Mouse (Mus musculus) 416B (cell line): Measurements from ENCODE around the gene Dgkd.
A peak's percentile ranks its signal among the peaks of the same experiment; 100 is the strongest.

ENCODE experiments used
- DNase-seq: peaks from one replicate; pipeline ENCODE4 v3.0.0; 2011; ENCODE audit warnings: low read depth

Dgkd gene

DNA sequence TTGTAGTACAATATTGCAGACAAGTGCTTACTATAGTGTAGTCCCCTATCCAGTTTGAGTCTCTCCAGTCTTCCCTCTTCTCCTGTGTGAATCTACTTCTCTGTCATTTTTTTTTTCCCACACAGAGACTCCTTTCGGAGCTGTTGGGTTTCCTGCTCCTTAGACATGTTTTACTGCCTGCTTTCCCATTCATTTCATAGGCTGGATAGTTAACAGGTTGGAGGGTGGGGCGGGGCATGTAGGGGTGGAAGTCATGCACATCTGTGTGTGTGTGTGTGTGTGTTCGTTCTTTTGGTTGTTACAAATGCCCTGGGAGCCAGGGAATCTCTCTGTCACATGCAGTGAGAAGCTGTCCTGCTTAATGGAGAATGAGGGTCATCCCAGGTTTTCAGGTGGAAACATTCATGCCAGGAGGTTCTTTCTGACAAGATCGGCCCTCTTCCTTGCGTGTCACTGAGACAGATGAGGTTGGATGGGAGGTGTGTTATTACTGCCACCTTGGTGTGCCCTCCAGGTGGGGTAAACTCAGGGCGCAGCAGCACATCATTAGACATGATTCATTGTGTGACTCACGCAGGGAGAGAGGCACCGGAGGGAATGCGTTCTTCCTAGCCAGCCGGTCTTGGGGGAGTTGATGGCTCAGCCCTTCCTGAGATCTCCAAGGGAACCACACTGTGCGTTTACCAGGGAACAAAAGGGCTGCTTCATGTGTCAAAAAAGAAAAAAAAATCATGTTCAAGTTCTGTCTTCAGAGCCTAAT, 4.7 kb upstream of the Dgkd start:
- DNase-seq = no peak

DNA sequence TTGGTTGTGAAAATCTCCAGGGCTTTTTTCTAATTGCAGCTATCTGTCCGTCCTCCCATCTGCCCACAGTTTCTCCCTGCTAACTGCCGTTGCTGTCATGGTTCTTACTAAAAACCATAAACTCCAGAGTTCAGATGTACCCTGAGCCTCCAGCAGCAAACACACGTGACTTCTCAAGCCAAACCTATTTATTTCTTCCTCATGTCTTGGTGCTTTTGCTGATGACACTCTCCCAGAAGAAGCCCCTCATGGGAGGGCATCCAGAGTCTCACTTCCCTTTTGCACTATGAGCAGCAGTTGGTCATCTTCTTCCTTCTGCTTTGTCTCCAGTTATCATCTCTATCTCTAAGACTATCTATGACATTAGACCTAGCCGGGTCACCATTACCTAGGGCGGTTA, 3.8 kb upstream of the Dgkd start:
- peak; percentile 29 for DNase-seq

DNA sequence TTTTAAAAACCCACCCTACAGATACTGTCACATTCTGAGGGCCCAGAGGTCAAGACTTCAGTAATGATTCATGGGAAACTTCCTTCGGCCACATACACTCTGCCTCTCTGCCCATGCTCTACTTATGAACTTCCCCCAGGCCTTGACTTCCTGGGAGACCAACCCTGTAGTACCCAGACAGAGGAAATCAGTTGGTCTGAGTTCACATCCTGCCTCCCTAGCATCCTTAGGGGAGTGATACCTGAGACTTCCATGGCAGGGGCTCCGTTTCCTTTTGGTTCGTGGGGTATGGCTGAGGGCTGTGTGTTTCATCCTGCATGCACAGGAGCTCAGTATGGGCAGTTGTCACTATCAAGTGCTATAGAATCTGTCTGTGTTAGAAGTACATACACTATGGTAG, 1.7 kb upstream of the Dgkd start:
- DNase-seq = no peak

DNA sequence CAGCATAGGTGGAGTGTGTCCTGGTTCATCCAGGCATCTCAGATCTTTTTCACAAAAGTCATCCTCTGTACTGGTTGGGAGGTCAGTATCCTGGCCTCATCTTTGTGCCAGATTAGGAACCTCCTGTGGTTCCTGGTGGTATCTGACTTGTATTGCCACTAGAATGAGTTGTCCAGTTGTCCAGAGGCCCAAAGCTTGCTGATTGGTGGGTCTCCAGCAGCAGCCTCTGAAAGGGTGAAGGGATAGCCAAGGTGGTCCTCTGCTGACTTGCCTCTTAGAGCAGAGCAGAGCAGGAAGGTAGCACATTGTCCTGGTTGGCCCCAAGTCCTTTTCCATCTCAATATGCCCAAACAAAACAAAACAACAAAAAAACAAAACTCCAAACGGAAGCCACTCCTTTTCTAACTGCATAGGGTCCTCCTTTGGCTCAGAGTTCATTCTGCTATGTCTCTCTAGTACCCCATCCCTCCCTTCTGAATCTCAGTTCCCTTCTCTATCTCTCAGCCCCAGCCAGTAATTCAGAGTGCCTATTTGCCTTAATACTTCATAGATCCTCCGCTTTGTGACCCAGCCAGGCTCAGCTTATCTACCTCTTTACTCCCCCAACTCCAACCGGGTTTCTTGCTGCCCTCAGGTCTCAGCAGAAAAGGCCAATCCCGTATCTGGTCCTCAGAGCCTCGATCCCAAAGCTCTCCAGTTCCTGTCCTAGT, 851 bp upstream of the Dgkd start:
- DNase-seq = no peak

DNA sequence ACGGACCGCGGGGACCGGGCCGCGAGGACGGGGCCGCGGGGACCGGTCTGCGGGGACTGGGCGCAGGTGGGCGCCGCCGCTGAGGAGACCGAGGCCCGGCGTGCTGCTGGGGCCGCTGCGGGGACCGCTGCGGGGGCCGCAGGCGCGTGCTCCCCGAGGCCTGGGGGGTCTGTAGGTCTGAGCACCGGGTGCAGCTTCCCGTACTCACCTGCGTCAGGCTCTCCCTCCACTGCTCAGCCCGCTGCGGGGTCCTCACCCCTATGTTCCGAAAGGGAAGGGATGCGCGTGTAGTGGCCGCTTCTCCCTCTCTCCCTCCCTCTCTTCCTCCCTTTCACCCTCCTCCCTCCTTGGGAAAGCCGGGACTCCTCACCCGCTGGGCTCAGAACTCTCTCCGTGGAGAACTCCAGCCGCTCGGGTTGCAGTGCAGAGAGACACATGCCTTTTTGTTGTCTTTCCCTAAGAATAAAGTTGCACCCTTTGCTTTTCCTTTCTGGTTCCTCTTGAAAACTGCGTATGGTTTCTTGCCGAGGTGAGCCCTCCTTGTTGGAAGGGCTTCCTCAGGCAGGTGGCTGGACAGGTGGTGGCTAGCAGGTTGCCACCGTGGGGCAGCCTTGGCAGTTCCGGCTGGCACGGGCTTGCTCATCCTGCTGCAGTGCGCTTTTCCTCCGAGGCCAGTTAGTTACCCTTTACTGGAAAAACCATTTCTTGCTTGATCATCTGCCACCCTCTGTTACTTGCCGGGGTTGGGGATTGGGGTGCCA, 694 bp downstream of the Dgkd start:
- peak; percentile 32 for DNase-seq

DNA sequence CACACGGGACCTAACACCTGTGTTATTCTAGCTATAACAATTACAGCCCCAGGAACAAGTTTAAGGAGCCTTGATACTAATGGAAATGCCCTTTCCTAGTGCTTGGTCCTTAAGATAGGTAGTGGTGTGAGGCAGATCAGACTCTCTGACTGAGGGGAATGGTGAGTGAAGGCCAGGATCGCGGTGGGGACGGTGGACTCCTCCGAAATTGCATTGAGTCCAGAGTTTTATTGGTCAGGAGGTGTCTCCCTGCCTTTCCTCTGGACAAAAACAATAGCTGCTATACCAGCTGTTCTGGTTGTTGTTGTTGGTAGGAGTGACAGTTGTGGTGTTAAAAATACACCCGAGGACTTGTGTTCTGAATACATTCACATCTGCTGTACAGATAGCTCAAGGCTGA, 1.3 kb downstream of the Dgkd start:
- DNase-seq = no peak

DNA sequence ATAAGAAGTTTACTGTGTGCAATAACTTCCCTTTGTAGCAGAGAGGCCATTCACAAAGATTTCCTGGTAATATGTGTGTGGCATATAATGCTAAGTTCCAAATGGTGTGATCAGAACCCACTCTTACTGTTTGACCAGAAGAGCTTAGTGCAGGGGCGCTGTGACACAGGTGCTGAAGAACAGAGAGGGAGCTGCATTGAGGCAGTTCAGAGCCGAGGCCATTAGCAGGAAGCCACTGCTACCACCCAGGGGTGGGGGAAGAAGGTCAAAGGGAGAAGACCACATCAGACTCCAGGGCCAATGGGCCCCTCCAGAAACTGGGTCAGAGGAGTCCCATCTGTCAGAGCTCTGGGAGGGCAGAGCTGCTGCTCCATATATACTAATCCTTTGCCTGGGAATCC, 1.8 kb downstream of the Dgkd start:
- peak; percentile 45 for DNase-seq

DNA sequence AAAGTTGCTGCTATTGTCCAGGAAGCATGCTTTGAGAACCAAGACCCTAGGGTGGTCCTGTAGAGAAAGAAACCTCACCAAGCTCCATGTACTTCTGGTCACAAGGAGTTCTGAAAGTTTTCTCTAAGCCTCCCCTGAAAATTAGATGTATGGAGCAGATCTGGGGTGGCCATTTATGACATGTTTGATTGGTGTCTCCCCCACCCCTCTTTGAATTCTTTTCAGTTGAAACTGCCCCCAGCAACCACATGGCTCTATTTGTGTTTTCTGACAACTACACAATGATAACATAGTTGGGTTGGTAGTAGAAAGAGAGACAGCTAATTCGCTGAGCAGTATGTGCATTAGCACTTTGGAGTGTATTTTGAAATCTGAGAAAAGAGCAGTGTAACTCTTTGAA, 2.4 kb downstream of the Dgkd start:
- no peak for DNase-seq

DNA sequence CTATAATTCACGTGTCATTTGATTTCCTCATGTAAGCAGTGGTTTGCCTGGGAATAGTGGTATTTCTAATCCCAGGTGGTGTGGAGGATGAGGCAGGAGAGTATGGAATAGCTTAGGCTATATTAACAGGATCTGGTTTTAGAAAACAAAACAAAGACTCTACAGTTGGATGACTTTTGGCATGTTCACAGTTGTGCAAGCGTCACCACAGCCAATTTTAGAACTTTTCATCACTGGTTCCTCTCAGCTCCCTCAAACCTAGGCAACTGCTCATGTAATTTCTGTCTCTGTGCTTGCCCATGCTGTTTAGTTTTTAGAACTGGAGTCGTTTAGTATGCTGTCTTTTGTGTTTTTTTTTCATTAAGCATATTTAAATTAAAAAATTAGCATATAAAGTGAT, 3.7 kb downstream of the Dgkd start:
- peak; percentile 79 for DNase-seq

DNA sequence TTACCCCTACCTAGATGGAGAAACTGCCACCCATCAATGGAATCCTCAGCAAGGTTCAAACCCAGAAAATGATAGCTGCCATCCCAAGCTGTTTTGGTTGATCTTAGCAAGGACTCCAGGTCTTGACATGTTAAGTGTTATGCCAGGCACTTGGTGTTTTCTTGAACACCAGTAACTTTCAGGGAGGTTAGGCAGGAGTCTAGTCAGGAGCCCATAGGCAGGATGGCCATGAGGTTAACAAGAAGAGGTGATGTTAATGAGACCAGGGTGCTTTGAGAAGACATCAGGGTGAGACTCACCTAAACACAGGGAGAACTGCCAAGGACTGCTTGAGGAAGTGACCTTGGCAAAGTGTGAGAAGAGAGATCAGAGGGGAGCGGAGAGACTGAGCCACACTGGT, 4.9 kb downstream of the Dgkd start:
- DNase-seq = no peak

DNA sequence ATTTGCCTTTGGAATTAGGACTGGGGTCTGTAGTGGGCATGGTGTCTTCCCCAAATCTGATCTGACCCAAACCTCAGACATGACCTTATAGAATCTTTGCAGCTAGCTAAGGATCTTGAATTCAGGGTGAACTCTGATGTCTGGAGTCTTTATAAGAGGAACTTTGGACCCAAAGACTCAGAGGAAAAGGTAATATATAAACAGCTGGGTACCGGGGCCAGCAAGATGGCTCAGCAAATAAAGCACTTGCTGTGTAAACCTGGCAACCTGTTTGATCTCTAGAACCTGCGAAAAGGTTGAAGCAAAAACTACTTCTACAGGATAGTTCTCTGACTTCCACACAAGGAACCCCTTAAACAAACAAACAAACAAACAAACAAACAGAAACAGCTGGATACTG, 5.4 kb downstream of the Dgkd start:
- no peak for DNase-seq

DNA sequence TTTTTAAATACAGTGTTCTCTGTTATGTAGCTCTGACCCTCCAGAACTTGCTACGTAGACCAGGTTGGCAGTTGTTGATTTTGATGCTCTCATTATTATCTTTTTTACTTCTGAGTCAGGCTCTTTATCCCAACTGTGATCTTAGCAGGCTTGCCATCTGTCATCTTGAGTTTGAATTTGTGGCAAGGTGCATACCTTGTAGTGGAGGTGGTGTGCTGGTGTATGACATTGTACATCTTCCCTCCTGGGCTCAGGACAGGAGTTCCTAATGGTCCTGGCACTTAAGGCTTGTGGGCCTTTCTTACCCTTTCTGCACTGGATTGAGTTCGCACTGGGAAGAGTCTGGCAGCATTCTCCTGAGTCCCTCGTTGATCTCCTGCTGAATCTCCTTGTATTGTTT, 10.5 kb downstream of the Dgkd start:
- no peak for DNase-seq

DNA sequence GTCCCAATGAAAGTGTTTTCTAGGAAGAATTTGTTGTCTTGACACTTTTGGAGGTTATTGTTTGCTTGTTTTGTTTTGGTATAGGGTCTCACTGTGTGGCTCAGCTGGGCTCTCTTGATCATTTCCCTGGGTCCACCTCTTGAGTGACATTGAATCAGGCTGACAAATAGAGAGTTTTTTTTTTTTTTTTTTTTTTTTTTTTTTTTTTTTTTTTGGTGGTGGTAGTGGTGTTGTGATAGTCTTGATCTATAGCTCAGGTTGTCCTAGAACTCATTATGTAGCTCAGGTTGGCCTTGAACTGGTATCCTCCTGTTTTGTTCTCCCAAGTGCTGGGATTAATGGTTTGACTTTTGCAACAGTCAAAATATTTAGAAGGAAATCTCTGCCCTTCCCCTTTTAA, 11.8 kb downstream of the Dgkd start:
- DNase-seq = no peak

DNA sequence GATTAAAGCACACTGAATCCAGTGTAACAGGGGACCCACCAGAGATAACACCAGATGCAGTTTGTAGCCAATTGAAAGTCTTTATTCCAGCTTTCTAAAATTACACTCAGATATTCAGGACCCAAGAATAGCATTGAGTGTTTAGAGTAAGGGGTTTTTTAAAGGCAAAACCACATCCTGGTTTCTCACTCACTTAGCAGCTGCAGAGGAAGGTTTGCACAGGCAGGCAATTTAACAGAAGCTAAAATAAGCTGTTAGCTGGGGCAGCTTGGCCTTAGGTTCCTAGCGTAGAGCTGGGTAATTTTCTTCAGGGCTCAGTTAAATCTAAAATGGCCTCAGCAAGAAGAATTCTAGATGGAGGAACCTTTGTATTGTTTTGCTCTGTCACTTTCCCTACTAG, 13.6 kb downstream of the Dgkd start:
- DNase-seq = peak; percentile 62

DNA sequence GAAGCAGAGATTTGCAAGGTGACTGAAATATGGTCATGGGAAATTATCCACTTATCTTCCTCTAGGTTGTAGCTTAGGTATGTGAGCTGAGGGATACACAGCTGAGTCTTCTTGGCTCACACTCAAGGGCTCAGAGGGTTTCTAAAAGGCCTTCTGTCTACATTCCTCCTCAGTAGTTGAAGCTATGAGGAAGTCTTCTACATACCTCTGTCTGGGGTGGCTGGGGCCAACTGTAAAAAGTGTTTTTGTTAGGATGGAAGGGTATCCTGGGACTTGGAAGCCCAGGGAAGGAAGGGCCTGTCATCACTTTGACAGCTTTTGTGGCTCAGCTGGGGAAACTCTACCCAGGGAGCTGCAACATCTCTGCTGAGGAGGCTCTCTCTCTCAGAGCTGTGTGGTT, 18.5 kb downstream of the Dgkd start:
- DNase-seq = no peak

DNA sequence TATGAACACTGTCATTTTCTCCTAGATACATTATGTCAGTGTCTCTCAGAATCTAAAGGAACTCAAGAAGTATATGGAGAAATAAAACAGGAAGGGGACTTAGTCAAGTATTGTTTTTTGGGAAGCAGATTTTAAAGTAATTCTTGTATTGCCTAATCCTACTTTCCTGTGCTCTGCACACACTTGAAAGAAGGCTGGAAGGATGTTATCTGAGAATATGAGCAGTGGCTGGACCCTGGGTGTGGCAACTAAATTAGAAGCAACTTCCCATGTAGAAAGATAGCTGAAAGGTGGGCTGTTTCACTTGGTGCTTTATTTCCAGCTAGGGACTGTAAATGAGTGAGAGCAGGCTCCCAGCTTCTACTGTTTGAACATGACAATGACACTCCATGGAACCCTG, 20.0 kb downstream of the Dgkd start:
- peak; percentile 78 for DNase-seq

DNA sequence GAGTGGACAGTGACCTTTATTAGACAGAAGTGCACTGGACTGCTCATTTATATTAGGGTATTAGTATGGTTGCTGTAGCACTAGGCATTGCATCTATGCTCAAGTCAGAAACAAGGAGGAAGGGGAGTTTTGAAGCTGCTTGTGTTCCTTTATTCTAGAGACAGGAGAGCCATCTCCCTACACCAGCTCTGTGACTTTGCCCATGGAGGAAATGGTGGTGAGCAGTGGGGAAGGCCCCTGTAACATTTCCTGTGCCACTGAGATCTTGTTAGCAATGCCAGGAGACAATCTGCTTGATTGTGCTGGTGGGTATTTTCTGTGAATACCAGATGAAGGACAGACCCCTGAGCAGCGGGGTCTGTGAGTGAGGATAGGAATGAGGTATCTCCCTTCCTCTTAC, 23.0 kb downstream of the Dgkd start:
- DNase-seq = peak; percentile 42

DNA sequence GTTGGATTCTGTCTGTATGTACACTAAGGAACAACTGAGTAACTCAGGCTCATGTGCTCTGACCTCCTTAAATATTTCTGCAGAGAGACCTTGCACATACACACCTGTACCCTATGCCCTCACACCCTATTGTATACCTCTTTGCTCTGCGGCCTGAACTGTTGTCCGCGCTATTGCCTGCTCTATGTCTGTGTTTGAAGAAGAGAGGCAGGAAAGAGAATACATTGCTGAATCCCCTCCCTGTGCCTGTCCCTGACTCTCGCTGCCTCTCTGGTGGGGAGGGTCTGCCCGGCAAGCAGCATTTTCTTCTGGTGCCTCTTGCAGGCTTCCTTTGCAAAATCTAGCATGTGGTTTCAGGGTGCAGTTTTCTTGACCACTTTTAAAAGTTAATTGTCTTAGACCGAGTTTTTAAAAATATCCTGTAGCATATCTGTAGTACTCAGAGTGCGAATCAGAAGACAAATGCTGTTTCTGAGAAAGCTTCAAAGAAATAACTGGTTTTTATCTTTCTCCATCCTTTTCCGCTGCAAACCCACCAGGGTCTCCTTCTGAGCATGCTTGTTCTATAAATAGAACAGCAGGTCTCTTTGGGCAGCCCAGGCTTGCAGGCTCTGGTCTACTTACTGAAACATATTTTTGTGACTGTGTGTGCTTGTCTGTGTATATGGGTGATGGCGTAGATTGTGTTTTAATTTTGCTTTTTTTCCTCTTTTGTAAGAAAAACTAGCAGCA, 24.6 kb downstream of the Dgkd start:
- peak; percentile 59 for DNase-seq

DNA sequence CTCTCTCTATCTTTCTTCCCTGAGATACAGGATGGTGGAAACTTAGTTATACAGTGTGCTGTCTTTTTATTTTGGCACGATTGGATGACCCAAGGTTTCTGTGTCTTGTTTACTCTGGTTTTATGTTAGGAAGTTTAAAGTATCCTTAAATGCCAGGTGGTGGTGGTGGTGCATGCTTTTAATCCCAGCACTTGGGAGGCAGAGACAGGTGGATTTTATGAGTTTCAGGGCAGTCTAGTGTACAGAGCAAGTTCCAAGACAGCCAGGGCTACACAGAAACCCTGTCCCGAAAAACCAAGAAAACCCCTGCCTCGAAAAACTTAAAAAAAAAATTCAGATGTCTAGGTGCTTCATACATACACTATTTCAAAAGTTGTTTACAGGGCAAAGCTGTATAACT, 25.9 kb downstream of the Dgkd start:
- DNase-seq = no peak

DNA sequence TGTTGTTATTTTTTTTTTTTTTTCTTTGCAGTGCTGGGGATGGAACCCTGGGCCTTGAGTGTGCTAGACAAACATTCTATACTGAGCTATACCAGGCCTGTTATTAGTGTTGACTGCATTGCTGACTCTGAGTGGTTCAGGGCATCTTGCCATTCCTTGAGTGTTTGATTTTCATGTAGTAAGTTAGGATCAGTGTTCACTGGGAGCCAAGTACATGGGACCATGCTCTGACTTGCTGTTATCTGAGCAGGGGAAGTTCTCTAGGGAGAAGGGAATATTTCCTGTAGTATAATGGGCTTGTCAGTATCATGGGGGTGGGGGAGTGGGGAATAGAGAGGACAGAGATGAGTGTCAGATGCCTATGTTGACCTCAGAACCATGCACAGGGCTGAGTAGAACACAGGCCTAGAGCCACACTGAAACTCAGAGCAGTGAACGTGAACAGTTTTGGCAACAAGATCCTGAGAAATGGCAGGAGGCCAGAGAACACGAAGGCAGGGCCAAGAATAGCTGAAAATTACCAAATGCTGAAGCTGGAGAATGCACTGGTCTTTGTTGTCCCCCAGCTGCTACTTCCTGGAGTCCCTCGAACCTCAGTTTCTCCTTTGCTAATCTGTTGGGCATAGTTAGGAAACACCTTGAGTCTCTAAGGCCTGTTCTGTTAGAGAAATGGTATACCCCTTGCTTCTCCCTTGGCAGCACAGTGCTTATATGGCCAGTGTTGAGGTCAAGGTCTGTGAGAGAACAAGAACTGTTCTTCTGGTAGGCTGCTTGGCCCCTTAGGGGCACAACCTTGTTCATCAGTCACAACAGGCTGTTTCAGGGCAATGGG, 26.6 kb downstream of the Dgkd start:
- no peak for DNase-seq

DNA sequence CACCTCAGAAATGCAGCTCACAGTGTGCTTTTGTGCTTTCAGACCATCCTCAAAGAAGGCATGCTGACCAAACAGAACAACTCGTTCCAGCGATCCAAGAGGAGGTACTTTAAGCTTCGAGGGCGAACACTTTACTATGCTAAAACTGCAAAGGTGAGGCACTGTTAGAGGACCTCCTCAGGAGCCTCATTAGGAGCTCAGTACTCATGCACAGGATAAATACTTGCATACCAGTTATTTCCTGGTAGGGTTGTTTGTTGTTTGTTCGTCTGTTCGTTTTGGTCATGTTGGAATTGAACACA, 27.2 kb downstream of the Dgkd start:
- no peak for DNase-seq

DNA sequence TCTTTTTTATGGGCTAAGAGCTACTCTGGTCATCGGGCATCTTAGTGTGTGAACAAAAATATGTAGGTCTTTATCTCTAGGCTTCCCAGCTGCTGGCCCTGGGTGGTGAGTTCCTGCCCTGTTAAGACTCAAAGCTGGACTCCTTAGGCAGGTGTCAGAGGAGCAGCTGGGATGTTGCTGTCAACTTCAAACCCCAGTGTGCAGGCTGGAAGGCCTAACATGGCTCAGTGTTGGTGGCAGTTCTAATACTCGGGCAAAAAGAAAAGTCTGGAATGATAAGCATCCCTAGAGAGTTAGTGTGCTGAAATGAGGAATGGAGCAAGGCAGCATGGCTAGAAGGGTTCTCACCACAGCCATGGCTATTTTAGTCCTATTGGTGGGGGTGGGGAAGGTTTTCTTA, 27.8 kb downstream of the Dgkd start:
- no peak for DNase-seq
